Mouse (Mus musculus) v-Abl transformed pro-B cells (cell line): ENCODE results near the gene Rae1.

Source experiments
- in situ Hi-C, 2 experiments: fragments of 400-800 bp; cut with MboI; formaldehyde crosslinking; loops; one replicate each; pipeline ENCODE4 v1.15.1; 2025; ENCODE audit not compliant: unreplicated experiment in 2 of 2

Rae1 gene

DNA sequence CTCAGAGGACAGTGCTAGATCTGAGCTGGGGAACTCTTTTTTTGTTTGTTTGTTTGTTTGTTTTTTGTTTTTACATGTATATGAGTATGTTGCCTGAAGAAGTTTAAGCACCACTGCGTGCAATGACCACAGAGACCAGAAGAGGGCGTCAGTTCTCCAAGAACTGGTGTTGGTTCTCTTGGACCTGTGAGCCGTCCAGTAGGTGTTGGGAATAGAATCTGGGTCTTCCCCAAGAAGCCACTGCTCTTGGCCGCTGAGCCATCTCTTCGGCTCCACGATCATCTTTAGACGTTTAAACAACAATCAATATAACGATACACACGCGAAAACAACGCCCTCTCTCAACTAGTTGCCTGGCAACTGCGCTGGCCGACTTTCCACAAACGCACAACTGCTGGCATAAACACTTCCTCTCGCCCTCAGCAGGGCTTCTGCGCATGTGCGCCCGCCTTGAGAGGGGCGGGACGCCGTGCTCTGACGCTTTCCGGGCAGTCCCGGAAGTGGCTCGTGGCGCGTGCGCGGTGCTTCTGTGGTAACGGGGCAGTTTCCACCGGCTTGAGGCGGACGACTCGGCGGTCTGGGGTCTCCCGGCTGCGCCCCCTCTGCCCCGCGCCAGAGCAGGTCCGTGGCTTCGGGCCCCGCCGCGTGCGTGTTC lies at the start of gene Rae1:
Rae1 (plus strand) TSS at position 488 of the 655 bp plus-strand sequence.
- in situ Hi-C loops, result loop anchor here (5.0 to 25.0 kb wide), 10 partner anchors 48 to 777 kb away; no protein-coding TSS in a partner anchor

DNA sequence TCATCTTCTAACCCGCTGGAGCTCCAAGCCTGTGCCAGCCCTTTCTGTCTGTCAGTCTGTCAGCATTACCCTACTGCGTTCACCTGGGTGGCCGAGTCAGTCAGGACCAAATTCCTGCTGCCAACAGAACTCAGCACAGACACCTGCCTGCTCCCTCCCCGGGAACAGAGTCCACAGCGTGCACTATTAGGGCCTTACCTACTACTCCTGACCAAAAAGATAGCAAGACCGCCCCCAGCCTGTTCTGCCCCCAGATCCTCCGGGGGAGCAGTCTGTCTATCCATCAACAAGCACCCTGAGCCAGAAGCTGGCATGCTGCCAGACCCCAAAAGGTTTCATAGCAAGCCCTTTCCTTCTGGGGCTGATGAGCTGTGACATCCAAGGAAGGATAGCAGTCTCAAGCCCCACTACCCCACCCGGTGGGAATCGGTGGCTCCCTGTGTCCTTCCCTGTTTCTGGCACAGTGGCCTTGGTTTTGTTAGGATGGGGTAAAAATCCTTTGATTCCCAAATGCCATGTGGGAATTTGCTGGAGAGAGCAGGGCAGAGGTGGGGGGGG lies 49.7 kb upstream of the Rae1 start:
- in situ Hi-C loops, result no loop called here

DNA sequence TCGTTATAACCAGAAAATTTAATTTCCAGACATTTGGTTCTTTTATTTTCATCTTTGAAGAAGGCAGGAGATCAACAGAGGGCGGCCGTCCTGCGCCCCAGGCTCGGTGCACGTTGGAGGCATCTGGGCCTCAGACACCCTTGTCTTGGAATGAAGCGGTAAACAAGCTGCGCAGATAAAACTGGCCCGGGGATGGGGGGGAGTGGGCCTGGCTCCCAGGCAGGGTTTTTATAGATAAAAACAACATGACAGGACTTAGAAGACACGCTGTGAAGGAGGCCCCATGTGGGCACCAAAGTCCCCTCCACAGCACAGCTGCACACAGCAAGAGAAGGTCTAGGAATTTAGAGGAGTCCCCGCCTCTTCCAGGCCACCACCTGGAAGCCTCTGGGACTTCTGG lies 49.2 kb upstream of the Rae1 start:
- in situ Hi-C loops, result no loop called here

DNA sequence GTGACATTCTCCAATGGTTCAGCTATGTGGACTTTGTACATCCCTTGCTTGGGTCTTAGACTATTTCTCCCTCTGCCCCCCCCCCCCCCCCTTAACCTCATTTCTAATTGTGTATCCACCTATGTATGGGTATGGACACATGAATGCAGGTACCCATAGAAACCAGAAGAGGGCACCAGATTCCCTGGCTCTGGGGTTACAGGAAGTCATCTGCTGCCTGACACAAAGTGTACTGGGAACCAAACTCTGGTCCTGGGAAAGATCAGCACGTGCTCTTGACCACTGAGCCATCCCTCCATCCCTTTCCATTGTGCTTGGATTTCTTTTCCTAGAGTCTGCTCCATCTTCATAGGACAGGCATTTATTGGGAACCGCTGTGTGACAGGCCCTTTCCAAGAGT lies 47.9 kb upstream of the Rae1 start:
- in situ Hi-C loops, result no loop called here

DNA sequence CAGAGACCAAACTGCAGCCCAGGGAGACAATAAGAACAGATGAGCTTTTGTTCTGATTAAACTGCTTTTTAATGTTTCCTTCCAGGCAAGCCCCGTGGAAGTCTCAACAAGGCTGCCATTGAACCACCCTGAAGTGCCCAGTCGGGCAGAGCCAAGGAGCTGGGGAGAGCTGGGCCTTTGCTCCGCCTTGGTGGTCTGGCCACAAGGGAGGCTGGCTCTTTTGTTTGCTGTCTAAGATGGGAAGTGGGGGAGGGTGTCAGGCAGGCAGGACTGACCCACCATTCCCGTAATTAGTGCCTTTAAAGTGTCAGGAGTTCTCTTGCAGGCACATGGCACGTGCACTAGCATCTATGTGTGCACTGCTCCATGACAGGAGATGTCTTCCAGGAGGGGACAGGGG lies 41.3 kb upstream of the Rae1 start:
- in situ Hi-C loops, result no loop called here

DNA sequence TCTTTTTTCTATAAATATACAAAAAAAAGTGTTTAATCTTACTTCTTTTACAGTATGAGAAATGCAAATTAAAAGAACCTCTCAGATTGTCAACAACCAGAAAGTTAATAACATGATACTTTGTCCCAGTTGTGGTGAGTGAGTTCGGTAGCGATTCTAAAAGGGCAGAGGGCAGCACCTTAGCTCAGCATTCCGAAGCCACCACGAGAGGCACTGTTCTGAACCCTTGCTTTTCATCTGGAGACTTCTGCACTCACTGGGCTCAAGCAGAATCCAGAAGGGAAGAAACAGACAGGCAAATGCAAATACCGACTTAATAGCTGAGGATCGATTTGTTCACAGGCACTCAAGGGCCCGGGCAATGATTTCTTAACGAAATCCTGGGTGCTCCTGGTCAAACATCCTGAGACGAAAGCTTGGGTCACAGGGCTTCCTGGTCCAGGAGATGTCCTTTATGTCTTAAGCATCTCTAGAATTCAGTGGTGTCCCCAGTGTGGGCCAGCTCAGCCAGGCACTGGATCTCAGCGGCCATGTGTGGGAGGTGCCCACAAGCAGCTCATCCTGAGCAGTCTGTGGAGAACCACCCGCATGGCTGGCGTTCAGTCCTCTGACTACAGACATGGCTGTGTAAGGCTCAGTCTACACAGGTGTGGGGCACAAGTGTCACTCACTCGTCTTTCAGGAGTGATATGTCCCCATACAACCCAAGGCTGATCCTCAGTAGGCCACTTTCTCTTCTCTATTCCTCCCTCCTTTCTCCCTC lies 40.7 kb upstream of the Rae1 start:
- in situ Hi-C loops, result no loop called here

DNA sequence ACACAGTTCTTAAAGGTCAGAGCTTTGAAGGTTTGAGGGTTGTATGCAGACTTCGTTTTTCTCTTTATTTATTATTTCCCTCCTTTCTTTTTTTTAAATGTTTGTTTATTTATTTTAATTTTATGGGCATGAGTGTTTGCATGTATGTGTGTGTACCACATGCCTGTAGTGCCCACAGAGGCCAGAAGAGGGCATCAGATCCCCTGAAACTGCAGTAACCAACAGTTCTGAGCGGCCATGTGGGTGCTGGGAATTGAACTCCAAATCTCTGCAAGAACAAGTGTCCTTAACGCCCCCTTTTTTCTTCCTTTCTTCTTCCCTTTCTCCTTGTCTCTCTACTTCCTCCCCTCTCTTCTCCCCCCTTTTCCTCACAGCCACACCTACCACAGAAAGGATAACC lies 39.6 kb upstream of the Rae1 start:
- in situ Hi-C loops, result no loop called here

DNA sequence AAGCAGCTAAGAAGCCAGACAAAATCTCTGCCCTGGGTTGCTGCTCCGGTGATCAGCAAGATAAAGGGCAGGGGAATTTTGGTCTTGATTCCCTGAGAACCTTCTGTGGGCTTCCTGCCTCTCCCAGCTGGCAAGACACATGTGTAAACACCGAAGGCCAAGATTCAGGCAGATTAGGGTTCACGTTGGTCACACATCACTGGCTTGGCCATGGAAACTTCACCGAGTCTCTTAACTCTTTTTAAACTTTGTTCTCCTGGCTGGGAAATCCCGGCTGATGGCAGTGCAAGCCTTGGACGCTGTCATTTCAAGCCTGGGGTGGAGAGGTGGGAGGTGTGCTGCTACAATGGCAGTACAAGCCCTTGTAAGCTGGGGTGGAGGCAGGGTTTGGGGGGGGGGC lies 38.7 kb upstream of the Rae1 start:
- in situ Hi-C loops, result no loop called here

DNA sequence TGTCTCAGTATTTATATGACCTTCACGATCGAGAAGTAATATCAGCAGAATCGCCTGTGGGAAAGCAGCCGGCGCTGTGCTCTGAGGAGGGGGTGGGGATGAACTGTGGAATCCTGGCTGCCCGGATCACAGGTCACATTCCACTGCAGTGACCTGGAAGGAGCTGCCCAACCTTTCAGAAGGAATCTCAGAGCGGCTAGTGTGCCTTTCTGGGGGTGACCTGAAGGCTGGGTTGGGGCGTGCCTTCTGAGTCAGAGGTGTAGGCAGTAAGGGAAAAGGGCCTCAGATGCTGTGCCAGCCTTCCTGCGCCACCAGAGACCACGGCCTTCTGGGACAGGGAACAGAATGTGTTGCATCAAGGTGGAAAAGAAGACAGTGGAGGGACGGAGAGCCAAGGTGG lies 34.7 kb upstream of the Rae1 start:
- in situ Hi-C loops, result no loop called here

DNA sequence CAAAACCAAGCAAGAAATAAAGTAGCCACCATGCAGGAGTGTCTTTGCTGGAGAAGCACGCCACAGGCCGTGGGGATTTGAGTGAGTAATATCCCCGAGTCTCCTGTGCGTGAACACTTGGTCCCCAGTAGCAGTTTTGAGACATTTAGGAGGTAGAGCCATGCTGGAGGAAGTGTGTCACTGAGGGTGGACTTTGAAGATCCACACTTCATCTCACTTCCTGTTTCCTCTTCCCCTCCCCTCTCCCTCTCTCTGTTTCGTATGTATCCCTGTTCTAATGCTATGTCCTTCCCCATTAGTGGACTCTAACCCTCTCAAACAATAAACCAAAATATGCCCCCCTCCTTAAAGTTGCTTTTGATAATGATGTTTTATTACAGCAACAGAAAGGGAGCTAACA lies 33.4 kb upstream of the Rae1 start:
- in situ Hi-C loops, result no loop called here

DNA sequence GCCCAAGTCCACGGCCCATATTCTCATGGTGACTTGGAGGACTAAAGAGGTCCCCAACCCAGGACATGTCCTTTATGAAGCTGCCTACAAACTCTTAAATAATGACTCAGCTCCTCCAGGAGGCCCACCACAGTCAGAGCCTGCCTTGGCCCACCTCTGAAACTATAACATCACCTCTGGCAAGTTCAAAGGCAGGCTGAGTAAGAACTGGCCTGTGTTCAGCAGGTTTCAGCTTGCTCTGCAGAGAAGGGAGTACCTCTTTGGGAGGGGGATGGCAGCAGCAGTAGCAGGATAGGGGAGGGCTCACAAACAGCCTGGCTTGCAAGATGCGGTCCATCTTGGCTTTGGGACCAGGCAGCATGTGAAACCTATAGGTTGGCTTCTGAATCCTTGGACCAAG lies 28.1 kb upstream of the Rae1 start:
- in situ Hi-C loops, result loop anchor here in 1 of 2 experiments (10.0 kb wide), 1 partner anchor 587 kb away; no protein-coding TSS in a partner anchor

DNA sequence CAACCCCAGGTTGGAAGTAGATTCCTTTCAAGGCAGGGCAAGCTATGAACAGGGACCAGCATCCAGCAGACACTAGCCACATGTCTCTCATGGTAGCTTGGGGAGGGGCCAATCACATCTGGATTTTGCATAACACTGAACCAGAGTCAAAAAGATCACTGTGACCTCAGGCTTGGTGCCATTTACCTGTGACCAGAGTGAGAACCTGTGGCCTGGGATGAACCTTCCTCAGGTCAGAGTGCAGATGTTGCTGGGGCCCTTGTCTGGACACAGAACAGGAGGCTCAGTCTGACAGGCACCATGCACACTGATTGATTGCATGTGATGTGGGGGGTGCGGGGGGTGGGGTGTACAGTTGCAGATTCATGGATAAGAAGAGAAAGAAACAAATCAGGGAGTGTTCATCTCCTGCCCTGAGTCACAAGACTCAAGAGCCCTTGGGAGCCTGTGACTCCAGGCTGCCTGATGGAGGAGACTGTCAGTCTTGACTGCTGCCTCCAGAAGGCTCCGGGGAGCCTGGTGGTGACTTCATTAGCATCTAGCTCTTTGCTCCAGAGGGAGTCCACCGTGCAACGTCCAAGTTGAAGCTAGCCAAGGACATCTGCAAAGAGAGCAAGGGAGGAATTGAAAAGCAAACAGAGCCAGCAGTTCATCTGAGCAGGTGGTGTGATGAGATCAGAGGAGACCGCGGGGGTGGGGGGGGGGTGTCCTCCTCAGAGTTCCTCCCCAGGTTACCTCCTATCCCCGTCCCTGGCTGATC lies 25.9 kb upstream of the Rae1 start:
- in situ Hi-C loops, result loop anchor here in 1 of 2 experiments (10.0 kb wide), 1 partner anchor 589 kb away; no protein-coding TSS in a partner anchor

DNA sequence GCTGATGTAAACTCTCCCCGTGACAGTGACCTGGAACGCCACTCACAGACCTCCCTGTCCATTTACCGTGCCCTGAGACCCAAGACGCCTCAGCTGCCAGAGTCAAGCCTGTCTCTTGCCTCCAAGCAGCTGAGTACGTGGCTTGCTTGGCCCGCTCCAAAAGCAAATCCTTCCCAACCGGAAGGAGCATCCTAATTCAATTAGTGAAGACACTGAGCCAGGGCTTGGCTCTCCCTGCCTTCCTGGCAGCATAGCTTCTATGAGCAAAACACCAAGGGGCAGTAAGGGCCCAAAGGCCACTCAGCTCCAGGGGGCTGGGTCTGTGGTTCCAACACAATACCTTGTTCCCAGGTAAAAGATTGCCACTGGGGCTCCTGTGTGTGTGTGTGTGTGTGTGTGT lies 25.2 kb upstream of the Rae1 start:
- in situ Hi-C loops, result loop anchor here (5.0 to 10.0 kb wide), 2 partner anchors 590 to 592 kb away; no protein-coding TSS in a partner anchor

DNA sequence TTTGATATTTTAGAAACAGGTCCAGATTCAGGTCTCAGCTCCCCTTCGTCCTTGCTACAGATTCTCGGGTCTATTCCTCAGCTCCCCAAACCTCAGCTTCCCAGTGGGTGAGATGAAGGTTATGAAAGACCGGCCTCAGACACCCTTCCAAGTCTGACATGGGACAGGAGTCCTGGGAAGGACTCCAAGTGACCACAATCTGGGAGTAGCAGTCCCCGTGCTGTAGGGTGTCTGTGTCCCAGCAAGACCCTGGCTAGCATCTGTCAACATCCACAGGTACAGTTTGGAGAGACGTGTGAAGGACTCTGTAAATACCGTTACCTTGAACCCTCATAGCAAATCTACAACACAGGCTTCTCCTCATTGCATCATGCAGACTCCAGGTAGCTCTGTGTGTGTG lies 24.8 kb upstream of the Rae1 start:
- in situ Hi-C loops, result loop anchor here (5.0 to 10.0 kb wide), 2 partner anchors 590 to 593 kb away; no protein-coding TSS in a partner anchor

DNA sequence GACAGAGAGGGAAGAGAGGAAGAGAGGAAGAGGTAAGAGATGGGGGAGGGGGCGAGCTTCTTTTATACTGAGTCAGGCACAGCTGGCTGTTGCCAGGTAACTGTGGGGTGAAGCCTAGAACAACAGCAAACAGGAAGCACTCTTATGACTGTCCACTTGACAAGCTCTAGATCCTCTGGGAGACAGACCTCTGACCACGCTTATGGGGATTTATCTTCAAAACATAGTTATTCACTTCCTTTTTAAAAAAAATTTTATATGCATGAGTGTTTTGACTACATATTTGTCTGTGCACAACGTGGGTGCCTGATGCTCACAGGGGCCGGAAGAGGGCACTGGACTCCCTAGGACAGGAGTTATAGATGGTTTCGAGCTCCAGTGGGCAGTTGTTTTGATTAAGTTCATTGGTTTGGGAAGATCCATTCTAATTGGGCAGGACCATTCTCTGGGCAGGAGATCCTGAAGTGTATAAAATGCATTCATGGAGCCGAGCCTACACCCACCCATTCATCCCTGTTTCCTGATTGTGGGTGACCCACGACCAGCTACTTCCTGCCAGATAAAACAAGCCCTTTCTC lies 23.2 kb upstream of the Rae1 start:
- in situ Hi-C loops, result loop anchor here (5.0 to 10.0 kb wide), 2 partner anchors 592 to 594 kb away; no protein-coding TSS in a partner anchor

DNA sequence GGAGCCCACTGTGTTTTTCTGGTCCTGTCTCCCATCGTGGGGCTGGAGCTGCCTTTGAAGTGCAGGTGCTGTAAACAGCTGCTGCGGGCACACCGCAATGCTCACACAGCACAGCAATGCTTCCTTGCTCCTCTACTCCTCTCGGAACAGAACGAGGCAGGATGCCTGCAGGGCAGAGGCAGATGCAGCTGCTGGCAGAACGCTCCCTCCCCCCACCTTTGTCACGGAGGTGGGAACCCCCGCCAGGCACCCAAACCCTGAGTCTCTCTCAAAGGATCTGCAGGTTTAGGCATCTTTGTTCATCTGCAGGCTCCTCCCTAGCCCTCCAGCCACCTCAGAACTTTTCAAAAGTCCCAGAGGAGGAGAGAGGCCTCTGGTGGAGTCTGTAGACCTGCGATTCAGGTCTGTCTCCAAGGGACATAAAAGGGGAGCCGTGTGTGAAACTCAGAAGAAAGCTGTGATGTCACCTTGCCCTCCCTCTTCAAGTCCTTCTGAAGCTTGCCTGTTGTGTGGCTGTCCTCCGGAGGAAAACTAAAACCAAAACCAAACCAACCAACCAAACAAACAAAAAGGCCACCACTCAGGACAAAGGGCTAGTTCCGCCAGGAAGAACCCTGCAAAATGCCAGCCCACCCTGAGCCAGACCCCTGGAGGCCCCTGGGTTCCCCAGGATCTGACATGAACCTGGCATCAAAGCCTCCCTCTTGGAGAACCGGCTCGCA lies 22.3 kb upstream of the Rae1 start, which contains the start of gene Spo11:
Spo11 (plus strand) TSS at position 292 of the 722 bp plus-strand sequence.
- in situ Hi-C loops, result loop anchor here (5.0 to 10.0 kb wide), 2 partner anchors 593 to 595 kb away; no protein-coding TSS in a partner anchor

DNA sequence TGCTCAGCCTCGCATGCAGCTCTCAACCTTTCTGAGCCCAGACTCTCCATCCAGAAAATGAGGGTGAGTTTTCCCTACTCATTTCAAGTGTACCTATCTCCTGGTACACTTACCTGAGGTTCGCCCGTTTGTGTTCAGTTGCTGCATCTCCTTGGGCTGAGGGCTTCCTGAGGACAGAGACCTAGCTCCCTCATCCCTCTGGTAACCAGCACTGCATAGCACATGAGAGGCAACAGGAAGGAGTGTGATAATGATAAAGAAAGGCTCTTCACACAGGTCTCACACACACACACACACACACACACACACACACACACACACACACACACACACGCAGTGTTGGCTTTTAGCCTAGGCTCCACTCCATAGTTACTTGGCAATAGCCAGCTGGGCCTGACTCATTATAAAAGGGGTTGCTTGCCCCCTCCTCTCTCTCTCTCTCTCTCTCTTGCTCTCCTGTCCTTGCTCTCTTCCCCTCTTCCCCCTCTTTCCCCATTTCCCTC lies 21.7 kb upstream of the Rae1 start:
- in situ Hi-C loops, result loop anchor here (5.0 to 10.0 kb wide), 2 partner anchors 593 to 596 kb away; no protein-coding TSS in a partner anchor

DNA sequence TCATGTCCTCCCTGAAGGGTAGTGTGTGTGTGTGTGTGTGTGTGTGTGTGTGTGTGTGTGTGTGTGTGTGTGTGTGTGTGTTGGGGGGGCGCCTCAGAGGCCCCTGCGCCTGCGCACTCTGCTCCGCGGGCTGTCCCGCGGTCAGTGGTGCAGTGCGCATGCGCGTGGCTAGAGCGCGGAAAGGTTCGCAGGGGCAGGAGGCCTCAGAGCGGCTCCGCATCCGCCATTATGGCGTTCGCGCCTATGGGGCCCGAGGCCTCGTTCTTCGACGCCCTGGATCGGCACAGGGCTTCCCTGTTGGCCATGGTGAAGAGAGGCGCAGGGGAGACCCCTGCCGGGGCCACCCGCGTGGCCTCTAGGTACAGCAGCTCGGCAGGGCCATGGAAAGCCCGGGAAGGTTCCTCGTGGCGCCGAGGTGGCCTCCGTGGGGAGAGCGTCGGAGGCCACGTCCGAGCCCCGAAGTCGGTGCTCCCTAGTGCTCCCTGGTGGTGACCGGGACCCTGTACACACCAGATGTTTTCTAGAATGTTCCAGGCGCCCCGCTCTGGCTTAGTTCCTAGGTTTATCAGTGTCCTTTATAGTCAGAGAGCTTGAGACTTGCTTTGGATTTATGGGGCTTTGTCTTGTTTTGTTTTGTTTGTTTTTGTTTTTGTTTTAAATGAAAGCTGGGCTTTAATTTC lies 20.1 kb upstream of the Rae1 start:
- in situ Hi-C loops, result loop anchor here (5.0 to 10.0 kb wide), 2 partner anchors 595 to 598 kb away; no protein-coding TSS in a partner anchor
